Mouse (Mus musculus): ENCODE results near the gene Ankrd65.

- TF ChIP-seq CTCF (IDR thresholded peaks at IDR 0.05; ENCODE audit: low read depth) (no peak), EP300 (optimal IDR thresholded peaks at IDR 0.05) (no peak)
Observed at GRCm38 (mm10) chr4:155777816-155778215, 12.4 kb upstream of the Ankrd65 start.

All from stomach, postnatal 0 days (tissue).